Mouse (Mus musculus) adrenal gland, adult 10 weeks (tissue): ENCODE data around the gene Ehhadh. TPM values are rescaled to one million over a fixed set of nuclear protein-coding genes. Genes with fewer than 3 reads are reported as not detected.

ENCODE experiments used
- polyA plus RNA-seq: library from polyadenylated mRNA; stranded (reverse); fragments of 350-450 nt; fragmentation: Illumina TruSeq; extraction: RNeasy Lipid Tissue Mini Kit (QIAGEN cat#74804); gene quantifications from one replicate; pipeline ENCODE4 v1.2.3, GENCODE M21; 2014; ENCODE audit warnings: low read depth, low replicate concordance

Ehhadh gene
- polyA plus RNA-seq = 39.6 TPM

DNA sequence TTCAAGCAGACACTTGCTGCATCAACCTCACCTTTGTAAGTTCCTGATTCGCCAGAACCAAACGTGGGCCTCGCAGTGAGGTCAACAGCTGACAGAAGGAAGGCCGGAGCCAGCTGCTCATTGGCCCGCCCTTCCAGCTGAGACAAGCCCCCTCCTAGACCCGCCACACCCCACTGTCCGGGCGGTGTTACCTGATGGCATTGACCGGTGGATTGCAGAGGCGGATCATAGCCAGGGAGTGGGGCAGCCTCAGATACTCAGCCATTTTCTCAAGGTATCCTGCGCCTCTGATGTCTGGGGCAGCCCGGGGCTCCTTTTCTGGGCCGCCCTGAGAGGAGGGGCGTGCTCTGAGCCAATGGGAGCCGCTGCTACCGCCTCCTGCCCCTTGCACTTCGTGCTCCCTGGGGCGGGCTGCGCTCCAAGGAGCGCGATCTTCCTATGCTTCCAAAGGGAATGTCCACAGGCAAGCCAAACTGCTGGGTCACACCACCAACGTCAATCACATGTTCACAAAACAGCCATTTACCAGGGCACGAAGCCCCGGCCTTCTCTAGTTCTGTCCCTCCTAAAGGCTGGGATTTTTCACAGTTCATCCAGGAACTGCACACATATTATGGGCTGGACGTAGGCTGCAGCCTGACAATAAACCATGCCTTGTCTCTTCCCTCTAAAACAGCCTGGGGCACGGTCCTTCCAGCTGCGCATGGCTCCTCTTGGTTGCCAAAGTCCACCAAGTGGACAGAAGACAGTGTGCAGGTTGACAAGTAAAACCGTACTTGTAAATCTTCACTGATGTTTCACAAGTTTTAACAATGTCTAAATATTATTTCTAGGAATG, at the start of gene Ehhadh:
Ehhadh (minus strand) TSS at position 292 of the 838 bp plus-strand sequence.

DNA sequence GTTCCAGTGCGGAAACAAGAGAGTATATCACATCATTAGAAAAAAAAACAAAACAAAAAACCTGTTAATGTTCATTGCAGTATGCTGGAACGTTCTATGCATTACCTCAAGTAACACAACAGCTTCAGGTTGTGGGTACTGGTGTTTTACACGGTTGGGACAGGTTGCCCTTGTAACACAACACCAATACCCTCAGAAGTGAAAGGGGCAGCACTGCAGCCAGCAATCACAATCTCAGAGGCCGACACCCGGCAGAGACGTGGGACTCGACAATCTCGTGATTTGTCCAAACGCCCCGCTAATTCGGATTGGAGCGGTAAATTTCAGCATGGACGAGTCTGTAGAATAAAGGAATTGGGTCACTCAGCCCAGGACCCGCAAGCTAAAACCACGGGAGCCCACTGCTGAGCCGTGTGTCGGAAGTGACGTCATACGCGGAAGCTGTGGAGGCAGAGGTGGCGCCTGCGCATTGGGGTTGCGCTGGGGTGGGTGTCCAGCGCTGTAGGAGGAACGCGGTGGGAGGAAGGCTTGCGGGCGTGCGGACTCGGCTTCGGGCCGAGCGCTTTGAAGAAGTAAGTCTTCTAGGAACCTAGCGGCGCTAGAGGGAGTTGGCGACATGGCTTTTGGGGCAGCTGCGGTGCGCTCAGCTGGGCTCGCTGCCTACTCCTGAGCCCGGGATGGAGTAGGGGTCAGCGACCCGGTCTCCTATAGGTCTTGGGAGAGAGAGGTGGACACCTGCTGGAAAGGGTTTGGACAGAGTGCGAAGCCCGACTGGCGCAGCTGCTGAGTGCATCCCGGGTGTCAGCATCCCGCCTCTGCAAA, 6.5 kb upstream of the Ehhadh start, which contains the start of gene Map3k13:
Map3k13 (plus strand) TSS at position 472 of the 822 bp plus-strand sequence.

Other genes with a start within 250 kb of the Ehhadh start
- 47.6 TPM for gene 2510009E07Rik, start 93.1 kb downstream of the Ehhadh start, polyA plus RNA-seq
- 0.87 TPM for gene Map3k13, start 6.5 kb upstream of the Ehhadh start, polyA plus RNA-seq
- 7.7 TPM for gene Tmem41a, start 159.7 kb upstream of the Ehhadh start, polyA plus RNA-seq
- gene Liph, start 207.9 kb upstream of the Ehhadh start, polyA plus RNA-seq = not detected
- gene Senp2, start 221.7 kb upstream of the Ehhadh start, polyA plus RNA-seq = 81.7 TPM